Mouse (Mus musculus): Measurements from ENCODE around the gene Col2a1. TPM values are rescaled to one million over a fixed set of nuclear protein-coding genes. Genes with fewer than 3 reads are reported as not detected.

Gene Col2a1
- total and polyA plus RNA-seq, 3 experiments = 0.06 to 0.13 TPM; not detected in 1

GRCm38 (mm10) chr15:97944919-97945574, 59.4 kb downstream of the Col2a1 start:
- TF ChIP-seq MYC (IDR thresholded peaks at IDR 0.05; ENCODE audit: low read depth, low read length) (no peak), ETS1 (conservative IDR thresholded peaks at IDR 0.05; ENCODE audit: low read depth, low read length) (no peak)
- dilution Hi-C loops (cut with MboI; ENCODE audit: extremely low pct_ligation_motif_present, extremely low pct_unique_long_range_greater_than_20kb, low sequenced_read_pairs) (no loop called here), in situ Hi-C loops (cut with MboI; ENCODE audit: low pct_ligation_motif_present, low pct_unique_long_range_greater_than_20kb, low sequenced_read_pairs) (loop anchor here (5.0 to 10.0 kb wide), 3 partner anchors 53 to 230 kb away; no protein-coding TSS in a partner anchor)

GRCm38 (mm10) chr15:97943356-97943755, 61.1 kb downstream of the Col2a1 start:
- no peaks in the 10 kb centered on the region for H3K9me3 ChIP-seq (replicated peaks; ENCODE audit: low read length)
- H3K4me2 ChIP-seq (ENCODE audit: insufficient read depth, low read depth, poor library complexity, severe bottlenecking) = no peak overlapping the region
- TF ChIP-seq CHD1 (IDR thresholded peaks at IDR 0.05; ENCODE audit: low read depth, low read length) (no peak), BHLHE40 (IDR thresholded peaks at IDR 0.05; ENCODE audit: low read depth, low read length) (no peak), PAX5 (IDR thresholded peaks at IDR 0.05; ENCODE audit: low read length) (no peak), HCFC1 (IDR thresholded peaks at IDR 0.05; ENCODE audit: low read depth, low read length) (no peak), ZC3H11A (IDR thresholded peaks at IDR 0.05; ENCODE audit: low read depth, low read length) (no peak), NRF1 (IDR thresholded peaks at IDR 0.05; ENCODE audit: low read depth, low read length) (no peak), MEF2A (IDR thresholded peaks at IDR 0.05; ENCODE audit: borderline replicate concordance, low read depth, low read length) (no peak), ELF1 (IDR thresholded peaks at IDR 0.05; ENCODE audit: low read depth, low read length) (no peak), KAT2A (IDR thresholded peaks at IDR 0.05; ENCODE audit: insufficient replicate concordance, low read length) (no peak), GABPA (IDR thresholded peaks at IDR 0.05; ENCODE audit: insufficient replicate concordance, low read depth, low read length) (no peak), USF2 (conservative IDR thresholded peaks at IDR 0.05; ENCODE audit: low read depth, low read length) (no peak), CHD2 (IDR thresholded peaks at IDR 0.05; ENCODE audit: low read length) (no peak), JUN (IDR thresholded peaks at IDR 0.05; ENCODE audit: insufficient read depth, low read depth, low read length) (no peak), POLR2A (IDR thresholded peaks at IDR 0.05; ENCODE audit: low read depth, low read length) (no peak), SIN3A (IDR thresholded peaks at IDR 0.05; ENCODE audit: low read length) (no peak), TBP (conservative IDR thresholded peaks at IDR 0.05; ENCODE audit: low read depth, low read length) (no peak), EP300 (IDR thresholded peaks at IDR 0.05; ENCODE audit: low read length) (no peak), ZNF384 (IDR thresholded peaks at IDR 0.05; ENCODE audit: low read depth, low read length) (no peak), ETS1 (conservative IDR thresholded peaks at IDR 0.05; ENCODE audit: low read depth, low read length) (no peak)
- no peak overlapping the region for H3K27ac ChIP-seq (ENCODE audit: insufficient read depth, low read depth)
- peaks cover 2 to 8% of the 10 kb centered on the region in 2 experiments; a peak in 3 of 4 replicates for H3K4me1 ChIP-seq (ENCODE audit: control insufficient read depth in 1 of 2, insufficient read depth in 2 of 2)
- H3K4me3 ChIP-seq (replicated peaks in 1 of 3; ENCODE audit: low read depth in 2 of 3, low read length in 2 of 3, poor library complexity in 1 of 3) = no peak overlapping the region
- dilution Hi-C loops (cut with MboI; ENCODE audit: extremely low pct_ligation_motif_present, extremely low pct_unique_long_range_greater_than_20kb, low sequenced_read_pairs) = no loop called here
- no peak for DNase-seq (ENCODE audit: extremely low read depth)
- no peaks in the 10 kb centered on the region for H3K36me3 ChIP-seq (replicated peaks in 1 of 2; ENCODE audit: control insufficient read depth in 1 of 2, insufficient read depth in 1 of 2, low read length in 1 of 2)
- H3K27me3 ChIP-seq (replicated peaks) = peaks cover 2% of the 10 kb centered on the region
- in situ Hi-C loops (cut with MboI; ENCODE audit: low pct_ligation_motif_present, low pct_unique_long_range_greater_than_20kb, low sequenced_read_pairs) = loop anchor here (5.0 to 10.0 kb wide), 3 partner anchors 51 to 229 kb away; no protein-coding TSS in a partner anchor
- H3K9ac ChIP-seq (ENCODE audit: insufficient read depth, low read depth) = no peak overlapping the region
- no peaks in the 10 kb centered on the region for H3K79me2 ChIP-seq (replicated peaks; ENCODE audit: control insufficient read depth, extremely low read depth, insufficient read depth, poor library complexity, severe bottlenecking)

More at GRCm38 (mm10) chr15:97944919-97945574, 59.4 kb downstream of the Col2a1 start:
- H3K79me2 ChIP-seq (replicated peaks; ENCODE audit: control insufficient read depth, extremely low read depth, insufficient read depth, poor library complexity, severe bottlenecking) = no peaks in the 10 kb centered on the region
- no peak overlapping the region for H3K4me2 ChIP-seq (ENCODE audit: insufficient read depth, low read depth, poor library complexity, severe bottlenecking)
- no peaks in the 10 kb centered on the region for H3K9me3 ChIP-seq (replicated peaks; ENCODE audit: low read length)
- H3K36me3 ChIP-seq (replicated peaks in 1 of 2; ENCODE audit: control insufficient read depth in 1 of 2, insufficient read depth in 1 of 2, low read length in 1 of 2) = no peaks in the 10 kb centered on the region
- peaks cover 9% of the 10 kb centered on the region for H3K27me3 ChIP-seq (replicated peaks)
- DNase-seq (ENCODE audit: extremely low read depth) = no peak
- peaks cover 2 to 16% of the 10 kb centered on the region in 2 experiments; a peak in 3 of 4 replicates for H3K4me1 ChIP-seq (ENCODE audit: control insufficient read depth in 1 of 2, insufficient read depth in 2 of 2)
- H3K27ac ChIP-seq (ENCODE audit: insufficient read depth, low read depth) = no peak overlapping the region
- H3K9ac ChIP-seq (ENCODE audit: insufficient read depth, low read depth) = no peak overlapping the region
- no peak overlapping the region for H3K4me3 ChIP-seq (replicated peaks in 1 of 3; ENCODE audit: low read depth in 2 of 3, low read length in 2 of 3, poor library complexity in 1 of 3)
